Mouse (Mus musculus) brain, embryonic 14.5 days (tissue): ENCODE results near the gene Erich4.

Source experiments
- CTCF ChIP-seq: fragments of 200-500 bp; IDR thresholded peaks from 2 replicates; pipeline ENCODE4 v1.5.1; 2012; ENCODE audit warnings: inconsistent platforms, mild to moderate bottlenecking, moderate library complexity, borderline replicate concordance; ENCODE audit not compliant: insufficient read depth, insufficient read length; ENCODE audit errors: extremely low read depth
- POLR2A ChIP-seq: fragments of 200-500 bp; IDR thresholded peaks from 2 replicates; pipeline ENCODE4 v1.6.1; 2012; ENCODE audit warnings: mild to moderate bottlenecking, inconsistent platforms, borderline replicate concordance; ENCODE audit not compliant: poor library complexity, insufficient read depth, insufficient read length, severe bottlenecking; ENCODE audit errors: extremely low read depth

GRCm38 (mm10) chr7:25625594-25626250, 10.0 kb upstream of the Erich4 start:
- TF ChIP-seq POLR2A (no peak), CTCF (peak; percentile 46; the same call in 1 of the 2 replicates)
